Mouse (Mus musculus) midbrain, embryonic 12.5 days (tissue): ENCODE data around the gene Mocs1. TPM values are rescaled to one million over a fixed set of nuclear protein-coding genes. Genes with fewer than 3 reads are reported as not detected.
A peak's percentile ranks its signal among the peaks of the same experiment; 100 is the strongest.

Source experiments
- ATAC-seq: fragments of 200-750 bp; cut with Nextera tagmentation; 2 replicates; pipeline ENCODE4 v1.8.0; 2017; ENCODE audit warnings: low read depth, moderate TSS enrichment, moderate library complexity; ENCODE audit not compliant: low FRiP score
- H3K27ac ChIP-seq: fragments of 300-500 bp; sonication (generic); replicated peaks from 2 replicates; pipeline ENCODE4 v1.5.1; 2016; ENCODE audit warnings: mild to moderate bottlenecking
- H3K27me3 ChIP-seq: fragments of 300-500 bp; sonication (generic); 2 replicates; pipeline ENCODE4 v1.6.1; 2016; ENCODE audit warnings: mild to moderate bottlenecking
- H3K36me3 ChIP-seq: fragments of 300-500 bp; sonication (generic); 2 replicates; pipeline ENCODE4 v1.6.1; 2016
- H3K4me1 ChIP-seq: fragments of 300-500 bp; sonication (generic); 2 replicates; pipeline ENCODE4 v1.6.1; 2016
- H3K4me2 ChIP-seq: fragments of 300-500 bp; sonication (generic); replicated peaks from 2 replicates; pipeline ENCODE4 v1.6.1; 2016; ENCODE audit warnings: mild to moderate bottlenecking, moderate library complexity
- H3K4me3 ChIP-seq: fragments of 300-500 bp; sonication (generic); 2 replicates; pipeline ENCODE4 v1.5.1; 2016; ENCODE audit warnings: mild to moderate bottlenecking
- H3K9ac ChIP-seq: fragments of 300-500 bp; sonication (generic); replicated peaks from 2 replicates; pipeline ENCODE4 v1.6.1; 2016; ENCODE audit warnings: mild to moderate bottlenecking, moderate library complexity
- H3K9me3 ChIP-seq: fragments of 300-500 bp; sonication (generic); 2 replicates; pipeline ENCODE4 v1.6.1; 2016; ENCODE audit warnings: mild to moderate bottlenecking
- WGBS: fragments of 180-500 bp; shearing (Covaris S2); methylation state at CpG from one replicate; pipeline ENCODE4 v1.1.7; 2016; 5-methylcytosine and 5-hydroxymethylcytosine counted together
- polyA plus RNA-seq: library from polyadenylated mRNA; unstranded; fragments of >200 nt; fragmentation: Nextera tagmentation; extraction: Ambion mirVana; gene quantifications from 2 replicates; pipeline ENCODE4 v1.2.1, GENCODE M21; 2016

Gene Mocs1
- polyA plus RNA-seq, 1 experiment from 2014 or later, result 4.7 TPM

DNA sequence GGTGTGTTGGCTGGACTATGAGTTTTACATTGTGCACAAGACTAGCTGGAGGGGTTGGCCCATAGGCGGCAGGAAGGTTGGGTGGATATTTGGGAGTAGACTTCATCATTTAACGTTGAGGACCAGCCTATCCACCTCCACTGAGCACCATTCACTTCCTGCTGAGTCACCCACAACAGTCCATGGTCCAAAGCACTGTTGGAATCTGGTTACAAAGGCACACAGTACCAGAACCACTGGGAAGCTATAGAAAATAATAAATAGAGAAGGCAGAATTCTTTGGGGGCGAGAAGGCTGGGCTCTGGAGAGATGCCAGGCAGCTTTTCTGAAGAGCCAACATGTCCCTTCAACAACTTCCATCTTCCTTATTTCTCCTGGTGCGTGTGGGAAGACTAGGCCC, 28.2 kb downstream of the Mocs1 start:
- Histone ChIP-seq H3K27me3 (no peaks in the 10 kb centered on the region), H3K9me3 (no peaks in the 10 kb centered on the region), H3K4me1 (no peaks in the 10 kb centered on the region), H3K36me3 (peaks cover 18% of the 10 kb centered on the region; the same call in 1 of the 2 replicates), H3K4me3 (no peak overlapping the region), H3K27ac (no peak overlapping the region), H3K4me2 (no peak overlapping the region), H3K9ac (no peak overlapping the region)
- ATAC-seq, result no peak
- WGBS, result 75% methylated on average over 4 of the region's 4 CpGs

DNA sequence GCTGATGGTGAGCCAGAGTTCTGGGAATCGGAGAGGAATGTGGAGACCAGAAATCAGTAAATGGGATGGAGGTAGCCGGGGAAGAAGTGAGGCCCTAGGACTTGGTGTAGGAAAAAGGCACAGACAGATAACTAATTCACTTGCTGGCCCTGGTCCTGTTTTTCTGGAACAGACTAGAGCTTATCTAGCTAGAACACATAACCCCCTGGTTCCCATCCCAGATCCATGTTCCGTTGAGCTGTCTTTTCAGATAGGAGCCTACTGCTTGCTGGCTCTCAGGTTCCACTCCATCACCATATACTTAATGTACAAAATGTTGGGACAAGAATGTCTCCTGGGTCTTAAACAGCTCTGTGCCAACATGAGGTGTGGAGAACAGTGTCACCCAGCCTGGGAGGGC, 29.7 kb downstream of the Mocs1 start:
- no peaks in the 10 kb centered on the region for H3K9me3 ChIP-seq
- H3K27ac ChIP-seq, result no peak overlapping the region
- no peaks in the 10 kb centered on the region for H3K27me3 ChIP-seq
- H3K4me3 ChIP-seq, result no peak overlapping the region
- peaks cover 18% of the 10 kb centered on the region; the same call in 1 of the 2 replicates for H3K36me3 ChIP-seq
- WGBS, result 89% methylated on average over 3 of the region's 3 CpGs
- H3K9ac ChIP-seq, result no peak overlapping the region
- ATAC-seq, result no peak
- no peaks in the 10 kb centered on the region for H3K4me1 ChIP-seq
- no peak overlapping the region for H3K4me2 ChIP-seq

DNA sequence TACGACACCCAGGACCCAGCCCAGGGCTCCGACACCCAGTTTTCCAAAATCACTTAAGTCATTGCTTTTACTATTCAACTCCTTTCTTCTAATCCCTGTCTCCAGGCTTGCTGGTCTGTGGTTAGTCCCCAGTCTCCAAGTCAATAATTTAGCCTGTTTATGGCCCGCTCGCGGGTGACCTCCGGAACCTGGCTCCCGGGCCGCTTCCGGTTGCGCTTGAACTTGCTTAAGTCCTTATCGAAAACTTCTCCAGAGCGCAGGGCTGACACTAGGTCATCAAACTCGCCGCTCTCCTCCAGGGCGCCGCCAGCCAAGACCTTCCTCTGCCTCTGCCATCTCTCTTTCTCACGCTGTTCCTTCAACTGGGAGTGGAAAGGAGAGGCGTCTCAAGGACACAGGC, 30.2 kb downstream of the Mocs1 start:
- H3K27ac ChIP-seq, result no peak overlapping the region
- WGBS, result 94% methylated on average over 18 of the region's 18 CpGs
- H3K4me2 ChIP-seq, result no peak overlapping the region
- ATAC-seq, result no peak
- H3K27me3 ChIP-seq, result no peaks in the 10 kb centered on the region
- H3K9ac ChIP-seq, result no peak overlapping the region
- peaks cover 18% of the 10 kb centered on the region; the same call in 1 of the 2 replicates for H3K36me3 ChIP-seq
- H3K4me1 ChIP-seq, result no peaks in the 10 kb centered on the region
- H3K9me3 ChIP-seq, result no peaks in the 10 kb centered on the region
- no peak overlapping the region for H3K4me3 ChIP-seq

DNA sequence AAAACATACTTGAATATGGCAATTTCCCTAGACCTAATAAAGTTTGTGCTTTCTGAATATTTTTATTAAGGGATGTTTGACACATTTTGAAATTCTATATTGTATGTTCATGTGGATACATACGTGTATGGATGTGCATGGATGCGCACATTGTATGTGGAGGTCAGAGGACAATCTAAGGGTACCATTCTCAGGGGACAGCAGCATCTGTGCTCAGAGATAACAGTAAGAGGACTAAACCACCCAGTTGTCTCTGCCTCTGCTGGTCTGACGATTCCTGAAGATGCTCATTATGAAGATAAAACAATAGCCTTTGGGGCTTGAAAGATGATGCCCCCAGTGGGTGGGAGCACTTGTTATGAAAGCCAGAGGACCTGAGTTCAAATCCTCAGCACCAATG, 36.7 kb downstream of the Mocs1 start:
- WGBS, result 83% methylated on average over 3 of the region's 3 CpGs
- Histone ChIP-seq H3K9ac (no peak overlapping the region), H3K4me1 (no peaks in the 10 kb centered on the region), H3K27me3 (no peaks in the 10 kb centered on the region), H3K36me3 (no peaks in the 10 kb centered on the region), H3K4me3 (no peak overlapping the region), H3K9me3 (no peaks in the 10 kb centered on the region), H3K4me2 (no peak overlapping the region), H3K27ac (no peak overlapping the region)
- ATAC-seq, result no peak

DNA sequence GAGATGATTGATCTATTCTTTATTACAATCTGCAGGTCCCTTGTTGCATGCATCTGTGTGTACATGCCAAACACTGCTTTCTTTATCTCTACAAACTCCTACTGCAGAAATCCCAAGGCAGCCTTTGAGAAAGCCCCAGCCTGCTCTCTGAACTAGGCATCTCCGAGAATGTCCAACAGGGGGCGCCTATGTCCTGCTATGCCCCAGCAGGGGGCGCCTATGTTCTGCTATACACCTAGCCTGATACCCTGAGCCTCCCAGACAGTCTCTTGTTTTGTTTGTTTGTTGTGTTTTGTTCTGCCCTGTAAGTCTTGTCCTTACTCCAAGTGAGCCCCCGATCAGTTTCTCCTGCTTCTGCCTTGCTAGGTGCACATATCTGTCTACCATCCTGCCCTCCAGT, 40.1 kb downstream of the Mocs1 start:
- H3K4me2 ChIP-seq, result no peak overlapping the region
- WGBS, result 35% methylated on average over 4 of the region's 4 CpGs
- no peaks in the 10 kb centered on the region for H3K36me3 ChIP-seq
- ATAC-seq, result no peak
- no peaks in the 10 kb centered on the region for H3K9me3 ChIP-seq
- H3K27me3 ChIP-seq, result no peaks in the 10 kb centered on the region
- H3K9ac ChIP-seq, result no peak overlapping the region
- peaks cover 5% of the 10 kb centered on the region; the same call in 1 of the 2 replicates for H3K4me1 ChIP-seq
- no peak overlapping the region for H3K4me3 ChIP-seq
- no peak overlapping the region for H3K27ac ChIP-seq

DNA sequence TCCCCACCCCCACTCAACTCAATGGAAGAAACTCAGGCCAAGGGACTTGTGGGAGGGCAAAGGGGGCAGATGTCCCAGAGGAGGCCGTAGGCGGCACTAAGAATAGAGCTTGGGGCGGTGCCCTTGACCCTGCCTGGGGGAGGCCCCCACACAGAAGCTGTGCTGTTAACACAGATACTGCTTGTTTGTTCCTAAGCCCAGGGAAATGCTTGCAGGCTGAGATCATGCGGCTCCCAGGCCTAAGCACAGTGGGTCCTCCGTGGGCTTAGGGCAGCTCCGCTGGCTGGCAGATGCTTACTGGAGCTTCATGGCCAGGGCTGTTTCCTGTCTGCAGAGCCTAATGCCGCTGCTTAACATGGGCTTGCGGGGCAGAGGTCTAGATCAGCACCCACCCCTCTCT, 44.5 kb downstream of the Mocs1 start:
- H3K9ac ChIP-seq, result no peak overlapping the region
- H3K4me2 ChIP-seq, result no peak overlapping the region
- ATAC-seq, result 0 out of 2 replicates have a peak, but pooled peaks have one; percentile 34
- no peaks in the 10 kb centered on the region for H3K36me3 ChIP-seq
- WGBS, result 61% methylated on average over 8 of the region's 8 CpGs
- no peak overlapping the region for H3K4me3 ChIP-seq
- H3K27ac ChIP-seq, result no peak overlapping the region
- H3K9me3 ChIP-seq, result no peaks in the 10 kb centered on the region
- H3K4me1 ChIP-seq, result peaks cover 5% of the 10 kb centered on the region; the same call in 1 of the 2 replicates
- no peaks in the 10 kb centered on the region for H3K27me3 ChIP-seq

DNA sequence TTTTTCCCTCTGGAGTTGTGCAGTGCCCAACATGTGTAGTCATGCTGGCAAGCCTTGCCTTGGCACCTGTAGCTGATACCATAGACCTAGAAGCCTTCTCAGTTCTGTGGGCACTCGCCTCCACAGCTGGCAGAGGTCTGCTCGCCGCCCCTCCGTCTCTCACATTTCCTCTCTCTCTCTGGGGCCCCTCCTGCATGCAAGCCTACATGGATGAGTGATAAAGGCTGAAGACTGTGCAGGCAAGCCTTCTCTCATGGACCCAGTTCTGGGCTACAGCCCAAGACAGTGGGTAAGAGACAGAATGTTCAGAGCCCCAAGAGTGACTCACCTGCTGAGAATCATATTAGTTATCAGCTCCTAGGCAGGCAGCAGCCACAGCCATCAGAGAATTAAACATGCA, 45.9 kb downstream of the Mocs1 start:
- H3K9ac ChIP-seq, result no peak overlapping the region
- peaks cover 5% of the 10 kb centered on the region; the same call in 1 of the 2 replicates for H3K4me1 ChIP-seq
- no peak overlapping the region for H3K4me2 ChIP-seq
- H3K9me3 ChIP-seq, result no peaks in the 10 kb centered on the region
- H3K36me3 ChIP-seq, result no peaks in the 10 kb centered on the region
- H3K4me3 ChIP-seq, result no peak overlapping the region
- H3K27ac ChIP-seq, result no peak overlapping the region
- no peaks in the 10 kb centered on the region for H3K27me3 ChIP-seq
- no peak for ATAC-seq
- WGBS, result 95% methylated on average over 4 of the region's 4 CpGs

DNA sequence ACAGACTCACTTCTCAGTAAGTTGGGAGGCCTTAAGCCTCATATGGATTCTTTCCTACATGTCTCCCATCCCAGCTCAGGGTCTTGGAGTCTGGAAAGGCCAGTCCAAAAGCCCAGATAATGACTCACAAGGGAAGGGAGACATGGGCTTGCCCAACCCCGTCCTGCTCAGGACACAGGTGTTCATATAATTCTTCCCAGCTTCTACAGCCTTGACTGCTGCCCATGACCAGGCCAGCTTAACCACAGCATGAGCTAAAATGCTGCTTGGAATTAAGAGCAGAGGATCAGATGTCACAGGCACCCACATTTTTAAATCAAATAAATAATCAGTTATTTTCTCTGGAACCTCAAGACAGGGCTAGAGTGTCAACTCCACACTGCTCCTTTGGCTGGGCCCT, 47.0 kb downstream of the Mocs1 start:
- ATAC-seq, result no peak
- H3K36me3 ChIP-seq, result no peaks in the 10 kb centered on the region
- H3K9me3 ChIP-seq, result no peaks in the 10 kb centered on the region
- H3K9ac ChIP-seq, result no peak overlapping the region
- no peak overlapping the region for H3K4me2 ChIP-seq
- no peak overlapping the region for H3K4me3 ChIP-seq
- peaks cover 5% of the 10 kb centered on the region; the same call in 1 of the 2 replicates for H3K4me1 ChIP-seq
- H3K27me3 ChIP-seq, result no peaks in the 10 kb centered on the region
- 95% methylated on average over 1 of the region's 1 CpGs for WGBS
- H3K27ac ChIP-seq, result no peak overlapping the region

DNA sequence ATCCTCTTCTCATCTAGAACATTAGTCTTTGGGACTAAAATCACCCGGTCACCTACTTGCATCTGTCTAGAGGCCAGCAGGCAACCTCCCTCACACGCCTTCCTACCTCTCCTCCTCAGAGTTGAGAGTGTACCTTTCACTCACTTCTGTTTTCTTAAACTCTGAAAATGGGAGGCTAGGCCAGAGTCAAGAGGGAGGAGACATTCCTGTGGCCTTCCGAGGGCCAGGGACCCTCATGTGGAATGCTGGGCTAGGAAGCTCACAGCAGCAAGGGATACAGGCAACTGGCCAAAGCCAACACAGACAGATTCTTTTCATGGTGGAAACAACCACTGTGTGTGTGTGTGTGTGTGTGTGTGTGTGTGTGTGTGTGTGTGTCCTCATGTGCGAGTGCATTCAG, 49.2 kb downstream of the Mocs1 start:
- peaks cover 5% of the 10 kb centered on the region; the same call in 1 of the 2 replicates for H3K4me1 ChIP-seq
- no peak overlapping the region for H3K9ac ChIP-seq
- no peaks in the 10 kb centered on the region for H3K36me3 ChIP-seq
- no peak overlapping the region for H3K4me3 ChIP-seq
- H3K4me2 ChIP-seq, result no peak overlapping the region
- no peak overlapping the region for H3K27ac ChIP-seq
- H3K9me3 ChIP-seq, result no peaks in the 10 kb centered on the region
- 74% methylated on average over 4 of the region's 4 CpGs for WGBS
- H3K27me3 ChIP-seq, result no peaks in the 10 kb centered on the region
- ATAC-seq, result no peak

DNA sequence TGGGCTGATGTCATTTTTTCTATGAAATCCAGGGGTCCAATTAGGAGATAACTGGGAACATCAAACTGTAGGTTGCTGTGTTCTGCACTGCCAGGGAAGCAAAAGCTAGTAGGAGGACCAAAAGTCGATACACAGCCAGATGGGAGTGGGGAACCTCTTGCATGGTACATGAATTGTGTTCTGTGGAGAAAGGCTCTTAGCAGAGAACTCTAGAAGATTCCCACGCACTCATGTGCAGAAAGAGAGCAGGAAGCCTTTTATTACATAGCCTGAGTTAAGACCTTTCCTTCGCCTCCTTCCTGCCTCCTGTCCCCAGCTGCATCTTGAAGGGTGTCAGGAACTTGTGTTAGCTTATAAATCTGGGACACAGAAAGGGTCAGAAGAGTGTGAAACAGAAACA, 53.7 kb downstream of the Mocs1 start:
- H3K36me3 ChIP-seq, result no peaks in the 10 kb centered on the region
- no peak overlapping the region for H3K4me3 ChIP-seq
- ATAC-seq, result no peak
- H3K9me3 ChIP-seq, result no peaks in the 10 kb centered on the region
- no peak overlapping the region for H3K4me2 ChIP-seq
- no peaks in the 10 kb centered on the region for H3K27me3 ChIP-seq
- no peak overlapping the region for H3K27ac ChIP-seq
- H3K9ac ChIP-seq, result no peak overlapping the region
- H3K4me1 ChIP-seq, result no peaks in the 10 kb centered on the region
- WGBS, result 85% methylated on average over 3 of the region's 3 CpGs

DNA sequence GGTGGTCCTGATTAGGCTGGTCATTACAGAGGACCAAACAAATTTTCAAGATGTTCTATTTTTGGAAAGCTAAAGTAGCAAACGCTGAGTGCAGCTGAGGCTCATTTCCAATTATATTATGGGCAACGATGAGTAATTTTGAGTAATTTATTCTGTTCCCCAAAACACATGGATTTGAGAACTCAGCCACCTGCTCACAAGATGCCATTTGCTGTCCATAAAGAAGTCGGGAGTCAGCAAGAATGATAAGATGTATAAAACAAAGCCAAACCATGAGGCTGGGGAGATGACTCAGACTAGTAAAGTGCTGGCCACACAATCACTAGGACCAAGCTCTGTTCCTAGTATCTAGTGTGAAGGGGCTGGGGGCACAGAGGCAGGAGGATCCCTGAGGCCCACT, 56.3 kb downstream of the Mocs1 start:
- WGBS, result 93% methylated on average over 3 of the region's 3 CpGs
- no peak for ATAC-seq
- H3K4me2 ChIP-seq, result no peak overlapping the region

DNA sequence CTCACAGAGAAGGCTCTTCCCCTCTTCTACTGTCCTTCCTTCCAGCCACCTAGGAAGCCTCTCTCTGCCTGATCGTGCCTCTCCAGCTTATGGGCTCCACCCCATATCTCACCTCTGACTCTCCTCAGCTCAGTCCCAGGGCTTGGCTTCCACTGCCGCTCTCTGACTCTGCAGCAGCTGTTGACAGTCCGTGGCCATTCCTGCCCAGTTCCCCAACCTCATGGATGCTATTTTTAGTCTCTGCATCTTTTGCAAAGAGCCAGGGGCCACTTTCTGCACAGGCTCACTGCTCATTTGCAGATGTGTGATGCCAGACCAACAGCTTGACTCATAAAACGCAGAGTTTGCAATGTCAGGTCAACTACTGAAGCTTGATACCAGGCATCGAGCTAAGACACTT, 60.9 kb downstream of the Mocs1 start:
- H3K9ac ChIP-seq, result no peak overlapping the region
- H3K27ac ChIP-seq, result no peak overlapping the region
- no peak overlapping the region for H3K4me3 ChIP-seq
- no peak for ATAC-seq
- no peaks in the 10 kb centered on the region for H3K4me1 ChIP-seq
- 82% methylated on average over 5 of the region's 5 CpGs for WGBS
- no peaks in the 10 kb centered on the region for H3K27me3 ChIP-seq
- no peak overlapping the region for H3K4me2 ChIP-seq
- no peaks in the 10 kb centered on the region for H3K9me3 ChIP-seq
- H3K36me3 ChIP-seq, result no peaks in the 10 kb centered on the region

More for the DNA sequence above, 56.3 kb downstream of the Mocs1 start:
- no peak overlapping the region for H3K4me3 ChIP-seq
- H3K27ac ChIP-seq, result no peak overlapping the region
- H3K36me3 ChIP-seq, result no peaks in the 10 kb centered on the region
- H3K9me3 ChIP-seq, result no peaks in the 10 kb centered on the region
- no peaks in the 10 kb centered on the region for H3K4me1 ChIP-seq
- no peak overlapping the region for H3K9ac ChIP-seq
- no peaks in the 10 kb centered on the region for H3K27me3 ChIP-seq

DNA sequence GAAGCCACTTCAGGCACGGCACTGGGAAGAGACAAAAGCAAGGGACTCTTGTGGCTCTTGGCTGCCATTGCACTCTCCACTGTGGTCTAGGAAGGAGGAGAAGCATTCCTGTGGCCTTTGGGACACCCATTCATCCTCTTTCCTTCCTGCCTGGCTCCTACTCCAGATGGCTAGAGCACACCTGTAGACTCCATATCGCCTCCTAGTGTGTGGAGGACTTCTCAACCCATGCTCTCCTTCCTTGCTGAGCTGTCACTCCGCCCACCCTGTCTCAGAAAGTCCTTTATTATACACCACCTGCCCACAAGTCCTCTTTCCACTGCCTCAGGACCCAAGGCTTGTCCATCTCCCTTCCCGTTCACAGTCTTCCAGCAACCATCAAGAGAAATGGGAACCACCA, 65.1 kb downstream of the Mocs1 start:
- Histone ChIP-seq H3K4me2 (no peak overlapping the region), H3K4me1 (no peaks in the 10 kb centered on the region; the same call in 1 of the 2 replicates), H3K9me3 (no peaks in the 10 kb centered on the region), H3K27me3 (no peaks in the 10 kb centered on the region), H3K27ac (no peak overlapping the region), H3K36me3 (no peaks in the 10 kb centered on the region), H3K4me3 (no peak overlapping the region), H3K9ac (no peak overlapping the region)
- 89% methylated on average over 4 of the region's 4 CpGs for WGBS
- no peak for ATAC-seq
